Mouse (Mus musculus) C2C12 (cell line): ENCODE data around the gene Bcl10.
"Not testable (repeated sequence)": the region's sequence is repeated elsewhere in the genome, so short reads cannot be mapped to it uniquely, and the experiment has no call there.

Experiments
- CTCF ChIP-seq: IDR thresholded peaks from one replicate; pipeline ENCODE4 v1.5.1; 2011; ENCODE audit not compliant: control insufficient read depth, insufficient read depth, insufficient read length
- FOSL1 ChIP-seq: IDR thresholded peaks from one replicate; pipeline ENCODE4 v1.8.0; 2011; ENCODE audit warnings: mild to moderate bottlenecking, low read length; ENCODE audit not compliant: poor library complexity, insufficient read depth, severe bottlenecking
- MYOG ChIP-seq: IDR thresholded peaks from one replicate; pipeline ENCODE4 v1.6.1; 2011; ENCODE audit not compliant: control insufficient read depth, insufficient read length; ENCODE audit errors: extremely low read depth

DNA sequence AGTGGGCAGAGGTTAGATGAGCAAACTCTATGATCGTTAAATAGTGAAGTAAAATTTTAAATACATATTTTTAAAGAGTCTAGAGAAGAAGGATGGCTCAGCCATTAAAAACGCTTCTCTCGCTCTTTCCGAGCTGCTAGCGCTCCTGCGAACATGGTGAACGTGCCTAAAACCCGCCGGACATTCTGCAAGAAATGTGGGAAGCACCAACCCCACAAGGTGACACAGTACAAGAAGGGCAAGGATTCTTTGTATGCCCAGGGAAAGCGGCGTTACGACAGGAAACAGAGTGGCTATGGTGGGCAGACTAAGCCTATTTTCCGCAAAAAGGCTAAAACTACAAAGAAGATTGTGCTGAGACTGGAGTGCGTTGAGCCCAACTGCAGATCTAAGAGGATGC is 43.7 kb upstream of the Bcl10 start:
- not testable (repeated sequence) for TF ChIP-seq MYOG, CTCF, FOSL1
